Mouse (Mus musculus) heart, embryonic 10.5 days (tissue): ENCODE results near the gene Vti1a. TPM values are rescaled to one million over a fixed set of nuclear protein-coding genes. Genes with fewer than 3 reads are reported as not detected.

Experiments used
- DNase-seq: peaks from one replicate; pipeline ENCODE4 v3.0.0-alpha.2; 2017; ENCODE audit warnings: low spot score
- H3K27ac ChIP-seq: fragments of 300-500 bp; sonication (generic); 2 replicates; pipeline ENCODE4 v1.5.1; 2016; ENCODE audit warnings: mild to moderate bottlenecking
- H3K27me3 ChIP-seq: fragments of 300-500 bp; sonication (generic); 2 replicates; pipeline ENCODE4 v1.6.1; 2016; ENCODE audit warnings: mild to moderate bottlenecking; ENCODE audit not compliant: poor library complexity, insufficient read depth, severe bottlenecking
- H3K36me3 ChIP-seq: fragments of 300-500 bp; sonication (generic); 2 replicates; pipeline ENCODE4 v1.6.1; 2016; ENCODE audit warnings: mild to moderate bottlenecking, moderate library complexity
- H3K4me1 ChIP-seq: fragments of 300-500 bp; sonication (generic); 2 replicates; pipeline ENCODE4 v1.6.1; 2016; ENCODE audit warnings: mild to moderate bottlenecking
- H3K4me3 ChIP-seq: fragments of 300-500 bp; sonication (generic); 2 replicates; pipeline ENCODE4 v1.5.1; 2016; ENCODE audit warnings: mild to moderate bottlenecking, moderate library complexity
- H3K9me3 ChIP-seq: fragments of 300-500 bp; sonication (generic); 2 replicates; pipeline ENCODE4 v1.6.1; 2016; ENCODE audit warnings: mild to moderate bottlenecking, moderate library complexity
- WGBS: fragments of 180-500 bp; shearing (Covaris S2); methylation state at CpG from one replicate; pipeline ENCODE4 v1.1.7; 2016; 5-methylcytosine and 5-hydroxymethylcytosine counted together
- polyA plus RNA-seq: library from polyadenylated mRNA; unstranded; fragments of >200 nt; fragmentation: Nextera tagmentation; extraction: Ambion mirVana; gene quantifications from 2 replicates; pipeline ENCODE4 v1.2.1, GENCODE M21; 2016

The Vti1a gene
- polyA plus RNA-seq, 1 experiment from 2014 or later: 26.5 TPM

DNA sequence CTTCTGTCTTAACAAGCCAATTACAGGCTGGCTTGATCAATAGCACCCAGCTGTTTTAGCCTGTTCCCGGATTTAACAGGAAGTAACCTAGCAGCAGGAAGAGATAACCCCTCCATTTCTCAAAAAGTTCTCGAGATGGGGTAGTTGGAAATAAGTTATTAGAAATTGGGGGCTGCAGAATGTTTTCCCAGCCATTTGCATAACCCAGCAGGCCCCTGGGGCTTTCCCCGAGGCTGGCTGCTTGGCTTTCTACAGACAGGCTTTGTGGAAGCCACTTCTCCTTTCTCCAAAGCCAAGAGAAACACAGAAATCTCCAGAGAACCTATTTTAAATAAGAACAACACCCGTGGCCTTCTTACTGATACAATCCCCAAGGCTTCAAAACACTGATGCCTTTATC is 22.9 kb upstream of the Vti1a start:
- no peak for DNase-seq

GRCm38 (mm10) chr19:55295075-55295474 is 21.0 kb upstream of the Vti1a start:
- H3K36me3 ChIP-seq: peaks cover 57% of the 10 kb centered on the region
- WGBS: 86% methylated on average over 9 of the region's 9 CpGs
- H3K27ac ChIP-seq: no peak overlapping the region

More for the DNA sequence above, 22.9 kb upstream of the Vti1a start:
- Histone ChIP-seq H3K27me3 (no peaks in the 10 kb centered on the region), H3K27ac (no peak overlapping the region), H3K4me1 (no peaks in the 10 kb centered on the region), H3K9me3 (no peaks in the 10 kb centered on the region), H3K4me3 (no peak overlapping the region), H3K36me3 (peaks cover 67% of the 10 kb centered on the region)
- WGBS: 29% methylated on average over 4 of the region's 4 CpGs

GRCm38 (mm10) chr19:55295556-55295955 is 20.5 kb upstream of the Vti1a start:
- H3K27me3 ChIP-seq: no peaks in the 10 kb centered on the region
- no peak overlapping the region for H3K4me3 ChIP-seq
- DNase-seq: no peak
- WGBS: 81% methylated on average over 3 of the region's 3 CpGs
- no peak overlapping the region for H3K27ac ChIP-seq
- H3K4me1 ChIP-seq: no peaks in the 10 kb centered on the region
- no peaks in the 10 kb centered on the region for H3K9me3 ChIP-seq
- H3K36me3 ChIP-seq: peaks cover 56% of the 10 kb centered on the region

More at GRCm38 (mm10) chr19:55295075-55295474, 21.0 kb upstream of the Vti1a start:
- no peaks in the 10 kb centered on the region for H3K4me1 ChIP-seq
- no peaks in the 10 kb centered on the region for H3K27me3 ChIP-seq
- no peak for DNase-seq
- H3K9me3 ChIP-seq: no peaks in the 10 kb centered on the region
- no peak overlapping the region for H3K4me3 ChIP-seq

GRCm38 (mm10) chr19:55296301-55296700 is 19.8 kb upstream of the Vti1a start:
- Histone ChIP-seq H3K4me1 (no peaks in the 10 kb centered on the region), H3K36me3 (peaks cover 55% of the 10 kb centered on the region), H3K27me3 (no peaks in the 10 kb centered on the region), H3K27ac (no peak overlapping the region), H3K9me3 (no peaks in the 10 kb centered on the region), H3K4me3 (no peak overlapping the region)
- WGBS: 89% methylated on average over 2 of the region's 2 CpGs
- DNase-seq: no peak

DNA sequence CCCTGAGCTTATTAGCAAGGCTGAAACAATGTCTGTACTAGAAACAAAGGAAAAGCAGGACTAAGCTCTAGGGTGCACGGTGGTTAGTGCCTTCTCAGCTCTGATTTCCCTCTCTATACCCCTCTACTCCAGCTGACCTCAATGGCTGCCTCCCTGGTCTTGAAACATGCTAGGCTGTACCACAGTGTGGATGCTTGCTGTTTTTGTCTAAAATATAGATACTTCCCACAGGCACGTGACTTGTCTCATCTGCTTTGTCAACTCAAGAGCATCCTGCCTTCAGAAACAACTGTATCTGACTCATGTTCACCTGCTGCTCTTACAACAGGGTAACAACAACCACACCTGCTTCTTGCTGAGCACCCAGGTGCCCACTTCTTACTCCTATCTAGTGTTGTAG is 18.6 kb upstream of the Vti1a start:
- no peaks in the 10 kb centered on the region for H3K27me3 ChIP-seq
- WGBS: 90% methylated on average over 2 of the region's 2 CpGs
- H3K27ac ChIP-seq: no peak overlapping the region
- H3K4me1 ChIP-seq: no peaks in the 10 kb centered on the region
- no peaks in the 10 kb centered on the region for H3K9me3 ChIP-seq
- peaks cover 61% of the 10 kb centered on the region for H3K36me3 ChIP-seq
- DNase-seq: no peak
- no peak overlapping the region for H3K4me3 ChIP-seq

DNA sequence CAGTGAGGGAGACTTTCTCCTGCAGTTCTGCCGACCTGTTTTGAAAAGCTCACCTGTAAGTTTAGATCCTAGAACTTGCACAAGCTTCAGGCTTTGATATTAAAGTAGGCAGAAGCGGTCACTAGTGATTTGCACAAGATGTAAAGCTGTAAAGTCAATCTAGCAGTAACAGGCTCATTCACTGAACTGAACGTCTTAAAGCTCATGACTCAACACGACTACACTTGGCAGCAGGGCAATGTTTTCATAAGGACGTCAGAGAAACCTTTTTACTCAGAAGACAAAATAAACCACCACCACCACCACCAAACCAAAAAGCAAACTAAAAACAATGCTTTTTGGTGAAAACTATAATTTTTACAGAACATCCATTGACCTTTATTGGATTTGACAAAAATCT is 18.1 kb upstream of the Vti1a start:
- H3K27me3 ChIP-seq: no peaks in the 10 kb centered on the region
- H3K9me3 ChIP-seq: no peaks in the 10 kb centered on the region
- H3K4me1 ChIP-seq: no peaks in the 10 kb centered on the region
- no peak overlapping the region for H3K4me3 ChIP-seq
- H3K36me3 ChIP-seq: peaks cover 66% of the 10 kb centered on the region
- DNase-seq: no peak
- no peak overlapping the region for H3K27ac ChIP-seq
- 77% methylated on average over 5 of the region's 5 CpGs for WGBS

- 90% methylated on average over 1 of the region's 1 CpGs for WGBS
- H3K4me1 ChIP-seq: no peaks in the 10 kb centered on the region
- H3K4me3 ChIP-seq: no peak overlapping the region
- H3K36me3 ChIP-seq: peaks cover 78% of the 10 kb centered on the region
- H3K27me3 ChIP-seq: no peaks in the 10 kb centered on the region
- H3K27ac ChIP-seq: no peak overlapping the region
- no peaks in the 10 kb centered on the region for H3K9me3 ChIP-seq
- DNase-seq: no peak
Measured at GRCm38 (mm10) chr19:55299378-55299777, 16.7 kb upstream of the Vti1a start.

DNA sequence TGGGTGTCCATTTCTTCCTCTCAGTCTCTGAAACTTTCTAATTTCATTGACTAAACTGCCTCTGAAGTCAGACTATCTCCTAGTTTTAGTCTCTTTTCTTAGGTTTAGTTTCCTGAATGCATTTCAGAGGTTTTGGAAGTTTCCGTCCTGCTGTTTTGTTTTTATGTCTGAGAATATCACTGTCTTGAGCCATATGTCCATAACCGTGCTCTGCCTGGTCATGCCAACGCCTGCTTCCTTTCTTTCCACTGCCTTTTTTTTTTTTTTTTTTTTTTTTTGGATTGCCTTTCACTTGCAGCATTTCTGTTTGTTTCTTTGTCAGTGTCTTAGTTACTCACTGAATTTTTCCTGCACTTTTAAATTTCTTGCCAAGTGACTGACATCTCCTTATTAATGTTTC is 15.6 kb upstream of the Vti1a start:
- Histone ChIP-seq H3K4me1 (no peaks in the 10 kb centered on the region), H3K27ac (no peak overlapping the region), H3K36me3 (peaks cover 72% of the 10 kb centered on the region), H3K9me3 (no peaks in the 10 kb centered on the region), H3K4me3 (no peak overlapping the region), H3K27me3 (no peaks in the 10 kb centered on the region)
- DNase-seq: no peak
- 83% methylated on average over 3 of the region's 3 CpGs for WGBS

DNA sequence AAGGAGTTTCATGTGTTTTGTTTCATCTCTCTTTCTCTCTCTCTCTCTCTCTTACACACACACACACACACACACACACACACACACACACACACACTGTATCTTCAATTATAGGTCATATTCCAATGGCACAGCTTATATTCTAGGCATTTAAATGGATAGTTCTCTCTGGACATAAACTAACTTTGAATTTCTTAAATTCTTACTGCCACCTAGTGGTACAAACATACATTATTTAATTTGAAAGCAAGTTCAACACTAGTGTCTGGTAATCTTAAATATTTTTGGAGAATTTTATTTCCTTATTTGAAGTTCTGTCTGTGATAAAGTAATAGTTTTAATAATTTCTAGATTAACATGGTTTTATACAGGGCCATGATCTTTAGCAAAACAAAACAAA is 11.1 kb upstream of the Vti1a start:
- Histone ChIP-seq H3K36me3 (peaks cover 76% of the 10 kb centered on the region), H3K4me3 (no peak overlapping the region), H3K27ac (no peak overlapping the region), H3K9me3 (no peaks in the 10 kb centered on the region), H3K4me1 (no peaks in the 10 kb centered on the region), H3K27me3 (no peaks in the 10 kb centered on the region)
- DNase-seq: no peak

GRCm38 (mm10) chr19:55311874-55312273 is 4.2 kb upstream of the Vti1a start:
- H3K4me3 ChIP-seq: no peak overlapping the region
- H3K4me1 ChIP-seq: peaks cover 13% of the 10 kb centered on the region
- DNase-seq: no peak
- H3K9me3 ChIP-seq: no peaks in the 10 kb centered on the region
- peaks cover 52% of the 10 kb centered on the region for H3K36me3 ChIP-seq
- 89% methylated on average over 8 of the region's 8 CpGs for WGBS
- H3K27ac ChIP-seq: no peak overlapping the region
- no peaks in the 10 kb centered on the region for H3K27me3 ChIP-seq

GRCm38 (mm10) chr19:55313649-55314048 is 2.4 kb upstream of the Vti1a start:
- H3K4me3 ChIP-seq: no peak overlapping the region
- no peak for DNase-seq
- H3K4me1 ChIP-seq: peaks cover 13% of the 10 kb centered on the region
- no peak overlapping the region for H3K27ac ChIP-seq
- no peaks in the 10 kb centered on the region for H3K9me3 ChIP-seq
- WGBS: 93% methylated on average over 2 of the region's 2 CpGs
- peaks cover 40% of the 10 kb centered on the region for H3K36me3 ChIP-seq
- no peaks in the 10 kb centered on the region for H3K27me3 ChIP-seq

- WGBS: under 1% methylated on average over 60 of the region's 60 CpGs
- peaks cover 21% of the 10 kb centered on the region for H3K36me3 ChIP-seq
- peak within 1 kb of the TSS; percentile 95 for H3K27ac ChIP-seq
- no peaks in the 10 kb centered on the region for H3K27me3 ChIP-seq
- no peaks in the 10 kb centered on the region for H3K9me3 ChIP-seq
- peaks cover 13% of the 10 kb centered on the region for H3K4me1 ChIP-seq
- peak within 1 kb of the TSS; percentile 90 for H3K4me3 ChIP-seq
- peak; percentile 86 for DNase-seq
Measured at GRCm38 (mm10) chr19:55315452-55316108, 515 bp upstream of the Vti1a start, which contains the start of gene Zdhhc6. TSS of gene Zdhhc6 (minus strand) at chr19:55316032.

DNA sequence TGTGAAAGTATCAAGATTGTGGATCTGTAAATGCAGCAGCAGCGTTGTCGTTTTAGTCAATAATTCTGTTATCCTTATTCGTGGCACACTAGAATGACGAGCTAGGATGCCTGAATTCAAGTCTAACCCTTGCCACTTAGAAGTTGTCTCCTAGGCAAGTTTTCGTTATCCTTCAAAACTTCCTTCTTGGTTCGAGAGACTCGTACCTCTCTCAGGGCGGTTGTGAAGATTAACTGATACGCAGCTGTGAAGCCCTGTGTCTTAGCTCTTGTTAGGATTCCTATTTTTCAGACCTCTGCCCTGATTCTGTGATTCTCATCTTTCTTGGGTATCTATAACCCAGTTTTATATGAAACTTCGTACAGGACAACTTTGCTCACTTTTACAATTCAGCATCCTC is 806 bp downstream of the Vti1a start:
- DNase-seq: no peak
- Histone ChIP-seq H3K36me3 (peaks cover 11% of the 10 kb centered on the region), H3K27ac (no peak overlapping the region), H3K27me3 (no peaks in the 10 kb centered on the region), H3K9me3 (no peaks in the 10 kb centered on the region), H3K4me1 (peaks cover 13% of the 10 kb centered on the region), H3K4me3 (peak overlapping the region; percentile 90)
- 58% methylated on average over 10 of the region's 10 CpGs for WGBS

GRCm38 (mm10) chr19:55319036-55319435 is 2.9 kb downstream of the Vti1a start:
- Histone ChIP-seq H3K27ac (no peak overlapping the region), H3K27me3 (no peaks in the 10 kb centered on the region), H3K4me1 (peaks cover 13% of the 10 kb centered on the region), H3K9me3 (no peaks in the 10 kb centered on the region), H3K36me3 (peaks cover 23% of the 10 kb centered on the region), H3K4me3 (no peak overlapping the region)
- 67% methylated on average over 3 of the region's 3 CpGs for WGBS
- no peak for DNase-seq
